Mouse (Mus musculus): ENCODE results near the gene Hmgn1. TPM values are rescaled to one million over a fixed set of nuclear protein-coding genes. Genes with fewer than 3 reads are reported as not detected.

The Hmgn1 gene
- polyA plus RNA-seq, 1 experiment from 2014 or later, result 279 TPM

DNA sequence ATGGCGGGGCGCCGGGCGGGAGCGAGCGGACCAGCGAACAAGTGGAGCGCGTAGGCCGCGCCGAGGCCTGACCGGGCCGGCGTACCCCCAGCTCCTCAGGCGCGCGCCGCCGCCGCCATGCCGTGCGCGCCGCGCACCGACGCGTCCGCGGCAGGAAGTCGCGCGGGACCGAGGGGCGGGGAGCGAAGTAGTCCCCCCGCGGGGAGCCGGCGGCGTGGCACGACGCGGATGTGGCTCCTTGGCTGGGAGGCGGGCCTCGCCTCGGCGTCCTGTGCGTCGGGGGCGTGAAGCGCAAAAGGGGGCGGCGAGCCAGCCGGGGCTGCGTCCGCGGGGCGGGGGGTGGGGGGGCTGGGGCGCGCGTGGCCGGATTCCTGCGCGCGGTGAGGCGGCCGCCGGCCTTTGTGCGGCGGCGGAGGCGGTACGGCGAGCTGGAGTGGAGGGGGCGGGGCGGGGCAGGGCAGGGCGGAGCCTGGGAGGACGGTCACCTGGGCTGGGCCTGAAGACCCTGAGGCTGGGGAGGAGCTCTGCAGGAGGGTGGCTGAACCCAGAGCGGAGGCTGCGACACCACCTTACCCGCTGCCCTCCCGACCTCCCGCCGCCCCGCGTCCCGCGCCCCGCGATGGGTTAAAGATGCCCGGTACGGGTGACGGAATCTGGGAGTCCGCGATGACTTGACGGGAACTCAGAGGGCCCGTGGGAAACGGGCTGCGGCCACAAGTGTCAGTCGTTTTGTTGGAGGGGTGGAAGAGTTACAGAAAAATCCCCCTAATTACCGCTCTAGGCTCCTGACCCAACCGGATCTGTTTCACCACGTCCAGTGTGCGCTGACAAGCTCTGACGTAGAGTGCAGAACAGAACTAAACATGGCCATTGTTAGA, 45.0 kb downstream of the Hmgn1 start, which contains the start of gene Brwd1:
Brwd1 (minus strand) TSS at position 226 of the 878 bp plus-strand sequence.
- no peak for TF ChIP-seq EP300 (IDR thresholded peaks at IDR 0.05)
- 0 out of 2 replicates have a peak, but pooled peaks have one; percentile 1 for TF ChIP-seq CTCF (IDR thresholded peaks at IDR 0.05)
- peak; percentile 96 for DNase-seq (ENCODE audit: low spot score)
- under 1% methylated on average over 52 of the region's 107 CpGs for WGBS
- H3K4me3 ChIP-seq (ENCODE audit: low read depth, low read length), result peak within 1 kb of the TSS; percentile 99
- no peaks in the 10 kb centered on the region for H3K27me3 ChIP-seq (replicated peaks; ENCODE audit: insufficient read depth, low read length)
- H3K4me2 ChIP-seq (replicated peaks; ENCODE audit: low read depth, low read length), result peak within 1 kb of the TSS; percentile 69
- ATAC-seq, result peak; percentile 87
- H3K4me1 ChIP-seq (ENCODE audit: insufficient read depth, low read depth, low read length), result no peaks in the 10 kb centered on the region
- H3K9ac ChIP-seq (replicated peaks; ENCODE audit: low read depth), result peak within 1 kb of the TSS; percentile 99
- no peaks in the 10 kb centered on the region for H3K9me3 ChIP-seq (ENCODE audit: low read length)
- H3K36me3 ChIP-seq (ENCODE audit: insufficient read depth, low read length), result 0 out of 2 replicates have a peak, but pooled peaks cover 13% of the 10 kb centered on the region
- peak within 1 kb of the TSS; percentile 99 for H3K27ac ChIP-seq (ENCODE audit: low read length)

DNA sequence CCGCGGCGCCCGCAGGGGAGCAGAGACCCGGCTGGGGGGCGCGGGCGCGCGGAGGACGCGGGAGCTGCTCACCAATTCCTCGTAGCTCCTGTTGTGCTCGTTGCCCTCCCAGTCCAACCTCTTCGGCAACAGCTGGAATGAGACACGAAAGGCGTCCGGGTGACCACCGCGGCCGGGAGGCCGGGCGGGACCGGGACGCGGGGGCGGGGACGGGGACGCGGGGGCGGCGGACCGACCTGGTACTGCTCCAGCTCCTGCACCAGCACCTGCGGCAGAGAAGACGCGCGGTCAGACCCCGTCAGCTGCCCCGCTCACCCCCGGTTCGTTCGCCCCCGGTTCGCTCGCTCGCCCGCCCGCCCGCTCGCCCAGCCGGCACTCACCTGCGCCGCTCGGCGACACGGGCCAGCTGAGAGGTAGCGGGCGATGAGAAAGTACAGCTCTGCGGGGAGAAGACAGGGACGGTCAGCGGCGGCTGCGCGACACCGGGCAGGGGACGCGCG, 45.7 kb downstream of the Hmgn1 start:
- peak; percentile 73 for DNase-seq (ENCODE audit: low spot score)
- Histone ChIP-seq H3K9me3 (ENCODE audit: low read length) (no peaks in the 10 kb centered on the region), H3K9ac (replicated peaks; ENCODE audit: low read depth) (peak overlapping the region; percentile 99), H3K4me2 (replicated peaks; ENCODE audit: low read depth, low read length) (peak overlapping the region; percentile 69), H3K27me3 (replicated peaks; ENCODE audit: insufficient read depth, low read length) (no peaks in the 10 kb centered on the region), H3K4me3 (ENCODE audit: low read depth, low read length) (peak overlapping the region; percentile 99), H3K4me1 (ENCODE audit: insufficient read depth, low read depth, low read length) (no peaks in the 10 kb centered on the region), H3K36me3 (ENCODE audit: insufficient read depth, low read length) (0 out of 2 replicates have a peak, but pooled peaks cover 13% of the 10 kb centered on the region), H3K27ac (ENCODE audit: low read length) (peak overlapping the region; percentile 99)
- 4% methylated on average over 31 of the region's 68 CpGs for WGBS
- peak; percentile 27 for ATAC-seq
- TF ChIP-seq EP300 (IDR thresholded peaks at IDR 0.05) (no peak), CTCF (IDR thresholded peaks at IDR 0.05) (no peak)

GRCm38 (mm10) chr16:96081331-96081730, 46.2 kb downstream of the Hmgn1 start:
- H3K4me3 ChIP-seq (ENCODE audit: low read depth, low read length), result peak overlapping the region; percentile 99
- H3K4me2 ChIP-seq (replicated peaks; ENCODE audit: low read depth, low read length), result peak overlapping the region; percentile 69
- no peak for TF ChIP-seq EP300 (IDR thresholded peaks at IDR 0.05)
- no peak for TF ChIP-seq CTCF (IDR thresholded peaks at IDR 0.05)

DNA sequence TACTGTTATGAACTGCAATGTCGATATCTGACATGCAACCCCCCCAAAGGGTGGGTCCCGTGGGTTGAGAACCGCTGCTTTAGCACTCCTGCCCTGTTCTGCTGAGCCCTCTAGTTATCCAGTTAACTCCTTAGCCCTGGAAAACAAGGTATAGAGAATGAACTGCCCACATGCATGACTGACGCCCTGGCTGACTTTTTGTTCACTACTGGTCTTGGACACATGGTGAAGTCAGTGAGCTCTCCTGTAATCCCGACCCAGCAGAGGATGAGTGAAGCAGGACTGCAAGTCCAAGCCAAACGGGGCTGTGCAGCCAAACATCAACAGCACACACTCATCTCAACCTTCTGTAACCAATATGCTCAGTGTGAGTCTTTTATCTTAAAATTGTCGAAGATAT, 47.0 kb downstream of the Hmgn1 start:
- Histone ChIP-seq H3K4me3 (ENCODE audit: low read depth, low read length) (no peak overlapping the region), H3K27ac (ENCODE audit: low read length) (no peak overlapping the region), H3K4me1 (ENCODE audit: insufficient read depth, low read depth, low read length) (no peaks in the 10 kb centered on the region), H3K4me2 (replicated peaks; ENCODE audit: low read depth, low read length) (no peak overlapping the region), H3K9me3 (ENCODE audit: low read length) (no peaks in the 10 kb centered on the region), H3K27me3 (replicated peaks; ENCODE audit: insufficient read depth, low read length) (no peaks in the 10 kb centered on the region), H3K9ac (replicated peaks; ENCODE audit: low read depth) (no peak overlapping the region), H3K36me3 (ENCODE audit: insufficient read depth, low read length) (0 out of 2 replicates have a peak, but pooled peaks cover 13% of the 10 kb centered on the region)
- WGBS, result 83% methylated on average over 7 of the region's 7 CpGs
- TF ChIP-seq EP300 (IDR thresholded peaks at IDR 0.05) (no peak), CTCF (IDR thresholded peaks at IDR 0.05) (no peak)
- DNase-seq (ENCODE audit: low spot score), result no peak
- no peak for ATAC-seq

More at GRCm38 (mm10) chr16:96081331-96081730, 46.2 kb downstream of the Hmgn1 start:
- DNase-seq (ENCODE audit: low spot score), result peak; percentile 94
- Histone ChIP-seq H3K9me3 (ENCODE audit: low read length) (no peaks in the 10 kb centered on the region), H3K9ac (replicated peaks; ENCODE audit: low read depth) (peak overlapping the region; percentile 99), H3K27ac (ENCODE audit: low read length) (peak overlapping the region; percentile 99), H3K4me1 (ENCODE audit: insufficient read depth, low read depth, low read length) (no peaks in the 10 kb centered on the region), H3K27me3 (replicated peaks; ENCODE audit: insufficient read depth, low read length) (no peaks in the 10 kb centered on the region), H3K36me3 (ENCODE audit: insufficient read depth, low read length) (0 out of 2 replicates have a peak, but pooled peaks cover 13% of the 10 kb centered on the region)
- peak; percentile 75 for ATAC-seq
- WGBS, result 3% methylated on average over 8 of the region's 28 CpGs

Other genes with a start within 250 kb of the Hmgn1 start
- 34.0 and 34.3 TPM in 2 replicates for gene Psmg1, start 136.8 kb downstream of the Hmgn1 start, polyA plus RNA-seq (2015; fragmentation: Nextera tagmentation; extraction: Ambion mirVana)
- 38.2 and 42.5 TPM in 2 replicates for gene Brwd1, start 45.2 kb downstream of the Hmgn1 start, polyA plus RNA-seq (2015; fragmentation: Nextera tagmentation; extraction: Ambion mirVana)
- 25.3 and 28.6 TPM in 2 replicates for gene Wrb, start 17.7 kb upstream of the Hmgn1 start, polyA plus RNA-seq (2015; fragmentation: Nextera tagmentation; extraction: Ambion mirVana)
- gene Lca5l, start 64.5 kb upstream of the Hmgn1 start, polyA plus RNA-seq (2015; fragmentation: Nextera tagmentation; extraction: Ambion mirVana), result 1.4 TPM in 2 replicates
- 8.2 TPM in 2 replicates for gene Sh3bgr, start 72.7 kb upstream of the Hmgn1 start, polyA plus RNA-seq (2015; fragmentation: Nextera tagmentation; extraction: Ambion mirVana)
- gene B3galt5, start 108.1 kb upstream of the Hmgn1 start, polyA plus RNA-seq (2015; fragmentation: Nextera tagmentation; extraction: Ambion mirVana), result 0.18 and 0.33 TPM in 2 replicates

Data from lung, postnatal 0 days (tissue).